Mouse (Mus musculus): Measurements from ENCODE around the gene Tril.

DNA sequence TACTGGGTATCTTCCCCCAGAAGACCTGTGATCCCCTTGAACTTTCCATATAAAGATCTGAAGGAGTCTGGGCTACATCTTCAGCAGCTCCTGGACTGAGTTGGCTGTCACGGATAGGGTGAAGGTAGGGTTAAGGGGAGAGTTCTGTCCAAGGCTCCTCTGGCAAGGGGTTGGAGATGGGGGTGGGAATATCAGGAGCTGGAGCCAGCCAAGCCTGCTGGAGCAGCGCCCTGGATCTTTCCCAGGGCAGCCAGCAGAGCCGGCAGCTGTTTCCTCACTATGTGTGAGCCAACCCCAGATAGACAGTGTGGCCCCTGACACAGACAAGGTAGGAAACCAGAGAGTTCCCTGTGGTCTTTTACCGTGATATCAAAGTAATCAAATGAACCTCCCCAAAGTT, 4.6 kb upstream of the Tril start:
- TF ChIP-seq ZNF384 (IDR thresholded peaks at IDR 0.05; ENCODE audit: low read depth, low read length) (no peak), CHD2 (IDR thresholded peaks at IDR 0.05; ENCODE audit: low read depth, low read length) (no peak)

Data from ES-E14 (cell line).